Mouse (Mus musculus) cerebellum, adult 11 months (tissue): ENCODE data around the gene Tnfrsf25.

ENCODE experiments used
- DNase-seq: peaks from one replicate; pipeline ENCODE4 v3.0.0; 2022

Gene Tnfrsf25

DNA sequence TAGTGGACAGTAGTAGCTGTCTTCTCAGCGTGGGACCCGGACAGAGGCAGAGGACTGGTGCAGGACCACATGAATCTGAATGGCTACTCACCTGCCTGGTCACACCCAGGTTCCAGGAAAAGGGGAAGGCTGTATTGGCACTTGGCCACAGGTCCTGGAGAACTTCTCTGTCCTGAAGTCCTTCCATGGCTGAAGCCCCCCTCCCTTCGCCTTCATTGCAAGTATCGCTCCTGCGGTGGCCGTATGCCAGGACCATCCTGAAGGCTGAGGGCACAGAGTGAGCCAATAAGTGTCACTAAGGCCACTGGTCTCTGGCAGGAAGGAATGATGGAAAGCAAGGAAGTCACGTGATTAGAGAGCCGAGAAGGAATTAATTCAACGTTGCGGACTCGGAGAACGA lies 21.5 kb upstream of the Tnfrsf25 start:
- no peak for DNase-seq

DNA sequence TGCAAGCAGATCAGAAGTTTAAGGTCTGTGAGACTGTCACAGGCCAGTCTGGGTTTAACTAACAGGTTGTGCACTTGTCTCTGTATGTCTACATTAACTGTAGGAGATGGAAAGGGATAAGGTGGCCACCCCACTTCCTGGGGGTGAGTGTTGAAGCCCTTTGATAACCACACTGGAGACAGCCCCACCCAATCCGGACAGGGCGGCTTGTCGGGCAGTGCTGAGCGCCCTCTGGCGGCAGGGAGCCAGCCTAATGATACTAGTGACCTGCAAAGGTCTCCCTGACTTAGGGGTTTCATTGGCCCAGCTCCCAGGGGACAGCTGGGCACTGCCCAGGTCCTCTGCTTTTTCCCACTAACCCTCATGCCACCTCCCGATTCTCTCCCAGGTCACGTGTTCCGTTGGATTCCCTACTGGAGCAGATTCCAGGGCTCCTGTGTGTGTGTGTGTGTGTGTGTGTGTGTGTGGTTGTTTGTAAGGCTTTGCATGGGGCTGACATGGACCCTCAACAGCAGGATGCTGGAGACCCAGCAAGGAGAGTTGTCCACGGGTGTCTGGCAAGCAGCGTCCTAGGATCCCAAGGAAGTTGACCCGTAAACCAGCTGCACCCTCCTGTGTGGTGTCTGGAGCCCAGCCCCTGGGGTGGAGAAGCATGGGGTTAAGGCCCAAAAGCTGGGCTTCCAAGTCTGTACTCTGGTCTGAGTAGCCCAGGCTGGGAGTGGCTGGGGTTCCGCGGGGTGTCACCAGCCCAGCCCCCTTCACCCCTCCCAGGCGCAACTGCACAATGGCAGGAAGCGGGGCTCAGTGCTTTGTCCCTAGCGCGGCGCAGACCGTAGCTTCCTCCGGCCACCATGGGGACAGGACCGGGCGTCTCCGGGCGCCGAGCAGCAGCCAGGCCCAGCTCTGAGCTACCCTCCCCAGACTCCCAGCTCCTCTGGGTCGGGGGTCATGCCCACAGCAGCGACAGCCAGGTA lies 19.5 kb upstream of the Tnfrsf25 start:
- DNase-seq, result peak; percentile 52

DNA sequence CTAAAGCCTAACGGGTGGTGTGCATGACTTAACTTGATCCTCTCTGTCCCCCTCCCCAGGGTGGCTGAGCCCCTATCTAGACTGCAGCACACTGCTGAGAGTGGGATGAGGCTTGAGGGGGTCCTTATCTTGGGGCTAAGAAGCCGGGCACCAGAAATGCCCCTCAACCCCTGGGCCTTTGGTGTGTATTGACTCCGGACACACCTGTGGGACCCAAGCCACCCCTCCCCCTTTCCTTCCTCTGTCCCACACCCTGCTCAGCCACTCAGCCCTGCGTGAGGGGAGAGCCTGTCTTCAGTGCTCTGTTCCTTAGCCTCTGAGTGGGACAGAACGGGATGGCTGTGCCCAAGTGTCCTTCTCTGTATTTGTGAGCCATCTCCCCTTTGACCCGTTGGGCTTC lies 18.8 kb upstream of the Tnfrsf25 start:
- DNase-seq, result no peak

DNA sequence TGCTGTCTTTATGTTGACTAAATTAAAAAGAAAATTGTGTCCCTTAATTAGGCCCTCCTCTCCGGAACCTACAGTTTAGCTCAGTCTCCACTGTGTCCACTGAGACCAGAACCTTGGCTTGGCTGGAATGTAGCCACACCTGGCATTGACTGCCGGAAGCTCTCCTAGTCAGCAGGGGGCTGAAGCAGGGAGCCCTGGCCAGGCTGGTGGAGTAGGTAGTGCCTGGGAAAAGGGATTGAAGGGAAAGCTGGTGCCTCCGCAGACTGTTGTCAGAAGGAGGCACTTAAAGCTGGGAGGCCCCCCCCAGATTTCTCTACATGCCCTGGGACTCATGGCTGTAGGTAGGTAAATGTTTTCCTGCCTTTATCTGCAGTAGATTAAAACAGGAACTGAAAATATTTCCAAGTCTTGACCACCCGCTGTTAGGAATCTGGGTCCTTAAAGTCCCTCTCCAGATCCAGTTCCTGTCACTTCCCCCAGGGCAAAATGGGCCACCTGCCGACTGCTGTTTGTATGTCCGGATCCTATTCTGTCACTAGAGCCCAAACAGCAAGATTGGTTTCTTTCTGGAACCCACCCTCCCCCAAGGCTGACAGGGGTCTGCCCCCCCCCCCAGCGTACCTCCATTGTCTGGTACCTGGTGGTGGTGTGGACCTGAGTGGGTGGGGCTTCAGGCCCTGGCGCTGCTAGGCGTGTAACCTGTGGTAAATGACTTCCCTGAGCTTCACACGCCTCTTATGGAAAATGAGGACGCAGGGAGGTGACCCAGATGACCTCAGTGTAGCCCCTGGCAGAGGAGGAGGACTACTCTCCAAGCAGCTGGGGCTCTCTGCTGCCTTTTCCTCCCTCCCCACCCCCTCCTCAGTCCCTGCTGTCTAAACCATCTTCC lies 17.6 kb upstream of the Tnfrsf25 start:
- no peak for DNase-seq

DNA sequence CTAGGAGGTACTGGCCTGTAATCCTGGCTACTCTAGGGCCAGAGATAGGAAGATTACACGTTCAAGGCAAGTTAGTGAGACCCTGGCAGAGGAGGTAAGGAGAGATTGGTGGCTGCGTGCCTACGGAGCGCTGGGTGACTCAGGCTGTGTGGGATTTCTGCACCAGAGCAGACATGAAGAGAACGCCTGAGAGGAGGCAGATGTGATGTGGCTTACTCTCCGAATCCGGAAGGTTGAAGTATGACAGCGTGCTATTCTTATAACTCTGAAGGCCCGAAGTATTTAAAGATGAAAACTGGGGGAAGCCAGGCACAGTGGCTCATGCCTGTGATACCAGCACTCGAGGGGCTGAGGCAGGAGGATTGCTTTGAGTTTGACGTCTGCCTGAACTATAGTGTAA lies 15.2 kb upstream of the Tnfrsf25 start:
- no peak for DNase-seq

DNA sequence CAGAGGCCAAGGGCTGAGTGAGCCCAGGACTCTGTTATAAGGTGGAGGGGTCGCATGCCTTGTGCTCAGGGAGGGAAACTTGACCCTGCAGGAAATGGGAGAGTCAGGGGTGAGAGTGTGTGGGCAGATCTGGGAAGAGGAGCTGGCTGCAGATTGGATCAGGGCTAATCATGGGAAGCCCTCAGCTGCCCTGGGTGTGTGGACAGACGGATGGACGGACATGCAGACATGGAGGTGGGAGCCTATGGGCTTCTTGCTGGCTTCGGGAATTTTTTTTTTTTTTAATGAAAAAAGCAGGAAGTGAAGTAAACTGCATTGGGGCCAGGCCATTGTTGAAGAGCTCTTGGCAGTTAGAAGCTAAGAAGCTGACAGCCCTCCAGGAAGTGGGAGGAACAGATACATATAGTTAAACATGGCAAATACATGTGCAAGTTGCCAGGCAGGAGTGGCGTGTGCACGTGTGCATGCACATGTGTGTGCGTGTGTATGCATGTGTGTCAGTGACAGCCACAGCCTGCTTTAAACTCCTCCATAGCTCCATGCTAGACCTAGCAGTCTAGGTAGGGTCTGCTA lies 14.6 kb upstream of the Tnfrsf25 start:
- DNase-seq, result no peak

DNA sequence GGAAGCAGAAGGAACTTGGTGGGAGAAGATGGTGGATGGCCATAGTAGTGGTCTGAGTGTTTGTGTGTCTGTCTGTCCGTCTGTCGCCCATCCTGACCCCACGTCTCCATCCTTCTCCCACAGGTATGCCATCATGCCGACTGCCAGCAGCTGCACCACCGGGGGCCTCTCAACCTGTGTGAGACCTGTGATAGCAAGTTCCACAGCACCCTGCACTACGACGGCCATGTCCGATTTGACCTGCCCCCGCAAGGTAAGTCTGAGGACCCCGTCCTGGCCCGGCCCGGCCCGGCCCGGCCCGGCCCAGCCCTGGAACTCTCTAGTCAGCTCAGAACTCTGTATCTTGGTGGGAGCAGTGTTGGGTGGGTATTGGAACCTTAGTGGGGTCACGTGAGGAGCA lies 13.8 kb upstream of the Tnfrsf25 start:
- no peak for DNase-seq

DNA sequence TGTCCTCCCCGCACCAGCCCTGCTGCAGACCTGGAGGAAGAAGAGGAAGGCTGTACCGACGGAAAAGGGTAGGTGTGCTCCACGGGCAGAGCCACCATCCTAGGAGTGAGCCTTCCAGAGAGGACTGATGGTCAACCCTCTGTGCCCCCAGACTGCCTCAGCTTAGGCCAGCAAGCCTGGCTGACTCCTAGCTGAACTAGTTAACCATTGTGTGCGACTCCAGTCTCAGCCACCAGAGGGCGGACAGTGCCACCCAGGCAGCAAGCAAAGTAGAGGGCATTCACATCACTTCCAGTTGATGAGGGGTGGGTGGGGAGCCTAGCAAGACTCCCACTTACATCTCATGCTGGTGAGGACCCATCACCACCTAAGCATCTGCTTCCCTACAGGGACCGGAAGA lies 12.7 kb upstream of the Tnfrsf25 start:
- DNase-seq, result peak; percentile 44

DNA sequence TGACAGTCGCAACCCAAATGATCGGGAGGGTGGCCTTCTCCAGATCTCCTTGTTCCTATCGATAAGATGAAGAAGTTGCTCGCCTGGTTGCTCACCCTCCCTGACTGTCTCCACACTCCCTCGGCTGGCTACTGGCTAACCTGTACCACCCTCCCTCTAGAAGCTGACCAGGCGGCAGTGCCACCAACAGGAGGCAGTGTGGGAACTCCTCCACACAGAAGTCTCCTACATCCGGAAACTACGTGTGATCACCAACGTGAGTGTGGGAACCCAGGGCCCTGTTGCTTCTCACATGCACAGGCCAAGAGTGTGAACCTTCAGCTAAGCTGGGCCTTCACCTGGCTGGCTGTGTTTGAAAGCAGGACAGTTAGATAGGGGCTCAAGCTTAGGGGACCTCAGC lies 9.0 kb upstream of the Tnfrsf25 start:
- no peak for DNase-seq

DNA sequence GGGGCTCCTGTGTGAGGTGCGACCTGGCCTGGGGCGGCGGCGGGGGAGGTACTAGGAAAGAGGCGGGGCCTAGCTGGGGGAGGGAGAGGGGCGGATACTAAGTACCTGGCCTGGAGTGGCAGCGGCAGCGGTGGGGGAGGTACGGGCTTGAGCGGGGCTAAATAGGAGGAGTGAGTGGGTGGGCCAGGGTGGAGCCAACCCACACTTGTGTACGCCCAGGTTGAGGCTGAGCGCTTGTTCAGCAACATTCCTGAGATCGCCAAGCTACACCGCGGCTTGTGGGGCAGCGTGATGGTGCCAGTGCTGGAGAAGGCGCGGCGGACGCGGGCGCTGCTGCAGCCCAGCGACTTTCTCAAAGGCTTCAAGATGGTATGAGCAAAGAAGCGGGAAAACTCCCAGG lies 8.2 kb upstream of the Tnfrsf25 start:
- DNase-seq, result no peak

DNA sequence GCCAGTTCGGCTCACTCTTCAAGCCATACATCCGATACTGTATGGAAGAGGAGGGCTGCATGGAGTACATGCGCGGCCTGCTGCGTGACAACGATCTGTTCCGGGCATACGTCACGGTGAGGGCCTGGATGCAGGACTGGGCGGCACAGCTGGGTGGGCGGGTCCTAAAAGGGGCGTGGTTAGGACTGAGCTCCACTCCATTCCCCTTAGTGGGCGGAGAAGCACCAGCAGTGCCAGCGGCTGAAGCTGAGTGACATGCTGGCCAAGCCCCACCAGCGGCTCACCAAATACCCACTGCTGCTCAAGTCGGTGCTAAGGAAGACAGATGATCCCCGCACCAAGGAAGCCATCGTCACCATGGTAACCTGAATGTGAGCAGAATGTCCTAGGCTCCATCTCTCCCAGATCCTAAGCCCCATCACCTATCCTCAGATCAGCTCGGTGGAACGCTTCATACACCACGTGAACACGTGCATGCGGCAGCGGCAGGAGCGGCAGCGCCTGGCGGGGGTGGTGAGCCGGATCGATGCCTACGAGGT lies 7.7 kb upstream of the Tnfrsf25 start:
- peak; percentile 22 for DNase-seq

DNA sequence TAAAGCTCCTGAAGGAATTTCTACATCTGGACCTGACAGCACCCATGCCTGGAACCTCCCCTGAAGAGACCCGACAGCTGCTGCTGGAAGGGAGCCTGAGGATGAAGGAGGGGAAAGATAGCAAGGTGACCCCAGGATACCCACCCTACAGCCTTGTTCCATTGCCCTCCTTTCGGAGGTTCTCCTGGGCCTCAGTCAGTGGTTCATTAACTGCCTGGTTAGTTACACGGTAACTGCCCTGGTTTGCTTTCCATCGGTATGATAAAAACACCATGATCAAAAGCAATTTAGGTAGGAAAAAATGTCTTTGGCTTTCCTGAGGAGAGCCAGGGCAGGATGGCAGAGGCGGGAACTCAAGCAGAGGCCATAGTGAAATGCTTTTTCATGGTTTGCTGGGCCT lies 7.1 kb upstream of the Tnfrsf25 start:
- DNase-seq, result no peak

DNA sequence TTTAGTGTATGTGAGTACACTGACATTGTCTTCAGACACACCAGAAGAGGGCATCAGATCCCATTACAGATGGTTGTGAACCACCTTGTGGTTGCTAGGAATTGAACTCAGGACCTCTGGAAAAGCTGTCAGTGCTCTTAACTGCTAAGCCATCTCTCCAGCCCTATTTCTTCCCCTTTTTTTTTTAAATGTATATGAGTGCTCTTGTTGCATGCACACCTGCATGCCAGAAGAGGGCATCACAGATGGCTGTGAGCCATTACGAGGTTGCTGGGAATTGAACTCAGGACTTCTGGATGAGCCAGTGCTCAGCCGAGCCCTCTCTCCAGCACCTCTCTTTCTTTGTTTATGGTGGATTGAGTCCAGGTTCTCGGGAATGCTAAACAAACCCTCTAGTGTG lies 6.2 kb upstream of the Tnfrsf25 start:
- DNase-seq, result no peak

DNA sequence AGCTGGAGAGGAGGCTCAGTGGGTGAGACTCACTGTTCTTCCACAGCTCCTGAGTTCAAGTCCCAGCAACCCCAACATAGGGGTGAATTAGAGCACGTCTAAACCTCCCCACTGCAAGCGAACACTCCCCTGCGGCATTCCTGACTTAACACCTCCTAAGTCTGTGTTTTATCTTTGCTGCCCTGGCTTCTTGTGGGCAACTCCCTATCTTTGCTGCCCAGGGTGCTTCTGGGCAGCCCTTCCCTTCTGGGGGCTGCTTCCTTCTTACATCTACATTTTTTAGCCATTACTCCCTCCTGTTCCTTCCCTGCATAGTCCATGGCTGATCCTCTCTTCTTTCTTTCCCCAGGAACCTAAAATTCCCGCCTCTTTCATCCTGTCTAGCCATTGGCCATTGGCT lies 5.0 kb upstream of the Tnfrsf25 start:
- no peak for DNase-seq

DNA sequence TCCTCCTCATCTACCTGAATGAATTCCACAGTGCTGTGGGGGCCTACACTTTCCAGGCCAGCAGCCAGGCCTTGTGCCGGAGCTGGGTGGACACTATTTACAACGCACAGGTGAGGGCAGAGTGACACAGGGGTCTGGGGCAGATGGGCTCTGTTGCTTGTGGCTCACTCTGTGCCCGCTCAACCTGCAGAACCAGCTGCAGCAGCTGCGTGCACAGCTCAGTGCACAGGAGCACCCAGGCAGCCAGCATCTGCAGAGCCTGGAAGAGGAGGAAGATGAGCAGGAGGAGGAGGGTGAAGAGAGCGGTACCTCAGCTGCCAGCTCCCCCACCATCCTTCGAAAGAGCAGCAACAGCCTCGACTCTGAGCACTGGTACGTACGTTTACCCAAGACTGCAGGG lies 3.4 kb upstream of the Tnfrsf25 start:
- no peak for DNase-seq

DNA sequence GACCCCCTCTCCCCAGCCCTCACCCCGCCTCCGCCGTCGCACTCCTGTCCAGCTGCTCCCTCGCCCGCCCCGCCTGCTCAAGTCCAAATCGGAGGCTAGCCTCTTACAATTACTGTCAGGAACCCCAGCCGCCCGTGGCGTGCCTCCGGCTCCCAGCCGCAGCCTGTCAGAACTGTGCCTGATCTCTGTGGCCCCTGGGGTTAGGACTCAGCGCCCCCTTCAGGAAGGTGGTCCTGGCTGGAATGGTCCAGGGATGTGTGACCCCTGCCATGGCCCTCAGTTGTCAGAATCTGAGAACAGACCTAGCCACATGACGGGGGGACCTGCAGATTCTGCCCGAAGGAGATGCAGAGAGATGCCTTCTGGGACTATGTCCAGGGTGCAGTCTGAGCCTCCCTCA lies 1.7 kb upstream of the Tnfrsf25 start:
- no peak for DNase-seq

DNA sequence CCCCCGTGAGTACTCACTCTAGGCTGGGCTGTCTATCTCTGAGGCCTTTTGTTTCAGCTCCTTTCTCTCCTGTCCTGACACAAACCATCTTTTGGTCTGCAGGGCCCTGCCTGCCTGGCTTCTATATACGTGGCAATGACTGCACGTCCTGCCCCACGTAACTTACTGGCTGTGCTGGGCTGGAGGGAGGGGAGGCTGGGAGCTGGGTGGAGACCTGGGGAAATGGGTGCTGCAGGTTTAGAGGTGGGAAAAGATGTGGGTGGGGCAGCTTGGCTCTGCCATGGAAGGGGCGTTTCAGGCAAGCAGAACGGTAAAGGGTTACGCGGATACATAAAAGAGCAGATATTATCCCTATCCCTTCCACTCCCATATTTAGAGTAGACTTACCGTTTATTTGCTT lies 1.8 kb downstream of the Tnfrsf25 start:
- no peak for DNase-seq

DNA sequence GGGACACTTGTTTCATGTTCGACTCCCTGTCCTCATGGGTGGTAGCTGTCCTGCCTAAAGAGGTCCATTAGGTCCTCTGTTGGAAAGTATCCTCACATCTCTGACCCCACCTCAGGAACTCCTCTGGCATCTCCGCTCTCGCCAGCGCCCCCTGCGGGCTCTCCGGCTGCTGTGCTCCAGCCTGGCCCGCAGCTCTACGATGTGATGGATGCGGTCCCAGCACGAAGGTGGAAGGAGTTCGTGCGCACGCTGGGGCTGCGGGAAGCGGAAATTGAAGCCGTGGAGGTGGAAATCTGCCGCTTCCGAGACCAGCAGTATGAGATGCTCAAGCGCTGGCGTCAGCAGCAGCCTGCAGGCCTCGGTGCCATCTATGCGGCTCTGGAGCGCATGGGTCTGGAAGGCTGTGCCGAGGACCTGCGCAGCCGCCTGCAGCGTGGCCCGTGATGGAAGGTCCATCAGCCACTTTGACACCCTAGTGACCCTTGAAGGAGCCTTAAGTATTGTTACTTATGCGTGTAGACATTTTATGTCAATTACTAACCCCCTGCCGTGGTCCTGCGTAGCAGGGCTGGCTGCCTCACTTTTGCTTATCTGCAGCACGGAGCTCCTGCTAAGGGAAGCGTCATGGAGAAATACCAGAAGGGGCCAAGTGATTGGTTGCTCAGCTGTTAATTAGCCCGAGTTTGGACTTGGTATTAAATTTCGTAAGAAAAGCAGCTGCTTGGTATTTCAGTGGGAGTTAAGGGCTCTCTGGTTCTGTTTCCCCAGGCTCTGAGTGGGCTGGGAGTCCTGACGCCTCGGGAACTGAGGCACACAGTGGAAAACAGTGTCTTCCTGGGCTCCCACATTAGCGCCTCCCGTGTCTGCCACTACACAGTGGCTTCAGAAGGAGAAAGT lies 3.9 kb downstream of the Tnfrsf25 start:
- DNase-seq, result no peak

DNA sequence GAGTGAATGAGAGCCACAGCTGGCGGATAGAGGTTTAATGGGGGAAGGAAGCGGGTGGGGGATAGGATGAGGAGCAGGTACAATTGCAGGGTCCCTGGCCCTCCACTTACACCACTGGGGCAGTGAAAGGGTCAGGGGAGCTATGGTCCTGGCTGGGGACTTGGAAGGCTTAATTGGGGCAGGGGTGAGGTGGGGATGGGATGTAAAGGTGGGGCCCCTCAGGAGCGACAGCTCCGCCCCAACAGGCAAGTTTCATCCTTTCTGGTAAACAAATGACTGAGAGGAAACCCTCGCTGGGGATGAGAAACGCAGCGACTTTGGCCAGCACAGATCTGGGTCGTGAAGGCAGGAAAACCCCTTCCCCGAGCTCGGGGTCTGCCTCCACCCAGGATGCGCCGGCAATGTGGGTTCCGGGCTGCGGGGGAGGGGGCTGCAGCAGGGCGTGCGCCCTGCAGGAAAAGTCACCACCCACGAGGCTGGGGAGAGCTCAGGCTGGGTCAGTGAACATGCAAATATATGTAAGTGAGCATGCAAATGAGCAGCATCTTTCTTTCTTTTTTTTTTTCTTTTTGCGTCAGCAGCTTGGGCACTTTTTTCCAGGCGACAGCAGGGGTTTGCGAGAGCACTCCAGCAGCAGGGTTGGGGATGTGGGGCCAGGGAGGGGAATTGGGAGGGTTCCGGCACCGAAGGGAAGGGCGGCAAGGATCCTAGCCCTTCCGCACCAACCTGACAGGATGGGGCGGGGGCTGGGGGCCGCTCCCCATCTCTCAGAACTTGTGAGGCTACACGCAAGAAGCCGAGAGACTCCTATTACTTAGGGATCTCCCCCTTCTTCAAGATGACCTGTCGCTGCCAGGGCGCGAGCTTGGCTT lies 4.8 kb downstream of the Tnfrsf25 start:
- no peak for DNase-seq

DNA sequence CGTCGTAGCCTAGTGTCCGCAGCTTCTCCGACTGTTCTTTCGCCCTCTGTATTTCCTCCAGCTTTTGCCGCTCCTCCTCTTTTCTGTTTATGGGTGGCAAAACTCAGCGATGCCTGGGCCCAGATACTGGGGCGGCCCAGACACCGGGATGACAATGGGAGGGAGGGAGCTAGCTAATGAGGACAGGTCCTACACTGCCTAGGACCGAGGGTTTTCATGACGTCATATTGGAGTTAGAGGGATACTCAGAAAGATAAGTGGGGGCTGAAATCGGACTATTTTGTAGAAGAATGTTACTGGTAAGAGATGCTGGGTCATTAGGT lies 5.4 kb downstream of the Tnfrsf25 start:
- DNase-seq, result no peak

DNA sequence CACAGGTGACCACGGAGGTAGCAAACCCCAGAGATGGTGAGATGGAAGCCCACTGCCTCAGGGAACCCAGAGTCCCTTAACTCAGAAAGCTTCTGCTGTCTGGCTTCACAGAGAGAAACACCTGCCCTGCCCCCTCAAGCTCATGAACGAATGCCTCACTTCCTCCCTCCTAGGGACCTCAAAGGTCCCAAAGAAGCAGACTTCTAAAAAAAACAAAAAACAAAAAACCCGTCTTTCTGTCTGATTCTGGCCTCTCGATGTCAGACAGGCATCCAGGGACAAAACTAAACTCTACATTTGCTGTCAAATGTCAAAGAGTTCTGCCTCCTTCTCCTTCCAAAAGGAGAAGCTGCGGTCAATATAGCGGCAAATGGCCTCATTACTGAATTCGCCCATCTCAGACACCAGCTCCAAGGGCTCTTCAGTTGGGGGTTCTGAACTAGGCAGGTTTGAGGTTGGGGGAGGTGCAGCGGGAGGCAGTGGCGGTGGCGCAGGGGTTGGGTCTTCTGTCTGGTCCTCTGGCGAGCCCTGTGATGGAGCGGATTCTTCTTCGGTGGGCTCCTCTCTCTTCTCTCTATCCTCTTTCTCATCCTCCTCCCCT lies 8.7 kb downstream of the Tnfrsf25 start:
- DNase-seq, result no peak
